Mouse (Mus musculus) Patski (cell line): ENCODE results near the gene Cldn4. TPM values are rescaled to one million over a fixed set of nuclear protein-coding genes. Genes with fewer than 3 reads are reported as not detected.

Source experiments
- ATAC-seq: fragments of 100-300 bp; one replicate; pipeline ENCODE4 v1.8.0; 2021
- CTCF ChIA-PET: fragments of 350-600 bp; sonication (Branson Sonifier 250); formaldehyde crosslinking; loops from one replicate; lab custom pipeline; 2022; ENCODE audit warnings: inconsistent platforms; lab: Charles Lee
- POLR2A ChIA-PET: fragments of 350-600 bp; sonication (Branson Sonifier 250); formaldehyde crosslinking; loops from one replicate; lab custom pipeline; 2022; ENCODE audit warnings: antibody characterized with exemption, inconsistent platforms; lab: Charles Lee
- DNase-seq: peaks from one replicate; pipeline ENCODE4 v3.0.0-alpha.2; 2011; ENCODE audit warnings: low read depth, low spot score
- H3K27me3 ChIP-seq: fragments of 371-371 bp; one replicate; pipeline ENCODE4 v1.5.1; 2021
- CTCF ChIP-seq: fragments of 100-300 bp; IDR thresholded peaks from one replicate; pipeline ENCODE4 v1.5.1; 2021
- in situ Hi-C: fragments of 300-500 bp; cut with MboI; formaldehyde crosslinking; loops from 3 replicates; pipeline ENCODE4 v1.11.1; 2018; ENCODE audit warnings: low pct_unique_long_range_greater_than_20kb, mixed read lengths
- polyA plus RNA-seq: library from polyadenylated mRNA; unstranded; gene quantifications from one replicate; pipeline ENCODE4 v1.2.3, GENCODE M21; 2021

The Cldn4 gene
- polyA plus RNA-seq = 0.09 TPM

DNA sequence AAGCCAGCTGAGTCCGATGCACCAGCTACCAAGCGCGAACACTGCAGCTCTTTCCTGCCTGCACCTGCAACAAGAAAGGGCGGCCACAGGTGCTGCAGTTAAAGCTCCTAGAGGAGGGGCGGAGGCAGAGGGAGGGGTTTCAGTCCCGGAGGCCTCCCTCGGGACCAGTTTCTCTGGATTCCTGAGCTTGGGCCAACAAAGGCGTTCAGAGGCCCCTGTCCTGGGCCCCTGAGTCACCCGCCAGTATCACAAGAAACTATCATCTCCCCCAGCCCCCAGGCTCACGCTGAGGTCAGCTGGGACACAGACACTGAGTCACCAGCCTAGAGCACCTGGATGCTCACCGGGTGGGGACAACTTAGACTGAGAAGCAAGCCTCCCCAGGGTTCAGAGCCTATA, at the start of gene Cldn4:
Gene Cldn4 (minus strand): TSS at position 78 of the 399 bp plus-strand sequence.
- POLR2A ChIA-PET = no interaction called here
- ATAC-seq = no peak
- in situ Hi-C loops = no loop called here
- TF ChIP-seq CTCF = no peak
- DNase-seq = no peak
- CTCF ChIA-PET = interaction anchor here (2.0 to 2.1 kb wide), 2 partner anchors 12 to 13 kb away, joined by 6 to 7 read pairs; no protein-coding TSS in a partner anchor
- no peaks in the 10 kb centered on the region for H3K27me3 ChIP-seq

GRCm38 (mm10) chr5:134992566-134992965, 45.8 kb upstream of the Cldn4 start:
- in situ Hi-C loops = no loop called here
- no peaks in the 10 kb centered on the region for H3K27me3 ChIP-seq
- TF ChIP-seq CTCF = no peak
- ChIA-PET POLR2A (interaction anchor here (0.7 kb wide), 1 partner anchor 296 kb away, joined by 3 read pairs; no protein-coding TSS in a partner anchor), CTCF (no interaction called here)
- ATAC-seq (no peak), DNase-seq (no peak)

DNA sequence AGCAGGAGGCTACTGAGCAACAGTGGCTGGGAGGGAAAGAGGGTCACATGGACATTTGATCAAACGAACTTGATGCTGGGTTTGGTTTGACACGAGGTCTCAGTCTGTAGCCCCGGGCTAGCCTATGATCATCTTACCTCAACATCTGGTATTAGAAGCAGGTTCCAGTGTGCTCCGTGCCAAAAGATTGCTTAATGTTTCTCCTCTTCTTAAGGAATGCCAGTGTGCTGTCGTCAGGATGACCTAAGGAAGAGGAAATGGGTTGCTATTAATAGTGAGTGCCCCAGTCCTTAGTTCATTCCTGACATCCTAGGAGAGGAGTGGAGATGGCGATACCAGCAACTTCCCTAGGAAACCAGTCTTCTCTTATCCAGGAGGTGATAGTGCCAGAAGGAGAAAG, 43.0 kb upstream of the Cldn4 start:
- TF ChIP-seq CTCF = no peak
- CTCF ChIA-PET = no interaction called here
- H3K27me3 ChIP-seq = peaks cover 5% of the 10 kb centered on the region
- POLR2A ChIA-PET = interaction anchor here (1.0 kb wide), 1 partner anchor 24 kb away, joined by 3 read pairs; no protein-coding TSS in a partner anchor
- ATAC-seq = no peak
- no peak for DNase-seq
- in situ Hi-C loops = no loop called here

DNA sequence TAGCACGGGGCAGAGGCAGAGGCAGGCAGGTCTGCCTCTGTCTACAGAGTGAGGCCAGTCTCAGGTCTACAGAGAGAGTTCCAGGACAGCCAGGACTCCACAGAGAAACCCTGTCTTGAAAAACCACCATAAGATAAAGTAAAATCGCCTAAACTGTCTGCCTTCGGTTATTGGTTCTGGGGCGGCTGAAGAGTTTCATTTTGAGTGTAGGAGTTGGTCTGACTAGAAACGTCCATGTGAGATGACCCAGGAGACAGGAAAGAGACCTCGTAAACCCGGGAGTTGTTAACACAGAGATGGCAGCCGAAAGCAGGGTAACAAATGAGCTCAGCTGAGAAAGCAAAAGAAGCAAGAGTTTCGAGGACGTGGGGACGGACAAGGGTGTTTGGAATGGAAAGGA, 42.4 kb upstream of the Cldn4 start:
- peaks cover 5% of the 10 kb centered on the region for H3K27me3 ChIP-seq
- POLR2A ChIA-PET = no interaction called here
- TF ChIP-seq CTCF = no peak
- in situ Hi-C loops = no loop called here
- DNase-seq (no peak), ATAC-seq (no peak)
- CTCF ChIA-PET = no interaction called here

DNA sequence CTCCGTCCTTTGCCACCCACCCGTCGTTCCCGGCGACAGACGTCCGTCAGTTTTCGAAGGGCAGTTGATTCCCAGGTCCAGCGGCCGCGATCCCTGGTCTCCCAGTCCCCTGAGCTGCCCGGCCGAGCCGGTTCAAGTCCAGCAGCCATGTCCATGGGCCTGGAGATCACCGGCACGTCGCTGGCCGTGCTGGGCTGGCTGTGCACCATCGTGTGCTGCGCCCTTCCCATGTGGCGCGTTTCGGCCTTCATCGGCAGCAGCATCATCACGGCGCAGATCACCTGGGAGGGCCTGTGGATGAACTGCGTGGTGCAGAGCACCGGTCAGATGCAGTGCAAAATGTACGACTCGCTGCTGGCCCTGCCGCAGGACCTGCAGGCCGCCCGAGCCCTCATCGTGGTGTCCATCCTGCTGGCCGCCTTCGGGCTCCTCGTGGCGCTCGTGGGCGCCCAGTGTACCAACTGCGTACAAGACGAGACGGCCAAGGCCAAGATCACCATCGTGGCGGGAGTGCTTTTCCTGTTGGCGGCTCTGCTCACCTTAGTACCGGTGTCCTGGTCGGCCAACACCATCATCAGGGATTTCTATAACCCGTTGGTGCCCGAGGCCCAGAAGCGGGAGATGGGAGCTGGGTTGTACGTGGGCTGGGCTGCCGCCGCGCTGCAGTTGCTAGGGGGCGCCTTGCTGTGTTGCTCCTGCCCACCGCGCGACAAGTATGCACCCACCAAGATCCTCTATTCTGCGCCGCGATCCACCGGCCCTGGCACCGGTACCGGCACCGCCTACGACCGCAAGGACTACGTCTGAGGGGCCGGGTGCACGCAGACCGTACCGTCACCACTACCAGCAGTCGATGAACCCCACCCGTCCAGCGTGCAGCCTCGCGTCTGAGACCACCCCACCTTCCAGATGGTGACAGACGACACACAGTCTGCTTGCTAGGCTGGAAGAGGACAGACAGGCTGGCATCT, 39.8 kb upstream of the Cldn4 start:
- ChIA-PET POLR2A (no interaction called here), CTCF (no interaction called here)
- peaks cover 5% of the 10 kb centered on the region for H3K27me3 ChIP-seq
- no peak for DNase-seq
- ATAC-seq = no peak
- no peak for TF ChIP-seq CTCF
- in situ Hi-C loops = no loop called here

- in situ Hi-C loops = no loop called here
These were observed 39.0 kb upstream of the Cldn4 start, which contains the start of gene Cldn3 for GRCm38 (mm10) chr5:134985633-134986297. TSS of gene Cldn3 (plus strand) at chr5:134986214.

GRCm38 (mm10) chr5:134983771-134984170, 37.0 kb upstream of the Cldn4 start:
- H3K27me3 ChIP-seq = peaks cover 5% of the 10 kb centered on the region
- ATAC-seq = no peak
- in situ Hi-C loops = no loop called here
- no peak for DNase-seq
- no peak for TF ChIP-seq CTCF
- ChIA-PET POLR2A (interaction anchor here (0.6 kb wide), 1 partner anchor 118 kb away, joined by 3 read pairs; no protein-coding TSS in a partner anchor), CTCF (no interaction called here)

More at GRCm38 (mm10) chr5:134985633-134986297, 39.0 kb upstream of the Cldn4 start, which contains the start of gene Cldn3:
- ATAC-seq (no peak), DNase-seq (no peak)
- CTCF ChIA-PET = no interaction called here
- POLR2A ChIA-PET = interaction anchor here (0.7 kb wide), 1 partner anchor 30 kb away, joined by 7 read pairs; no protein-coding TSS in a partner anchor
- TF ChIP-seq CTCF = no peak
- H3K27me3 ChIP-seq = peaks cover 5% of the 10 kb centered on the region

GRCm38 (mm10) chr5:134983111-134983510, 36.4 kb upstream of the Cldn4 start:
- ATAC-seq (no peak), DNase-seq (no peak)
- no peak for TF ChIP-seq CTCF
- POLR2A ChIA-PET = no interaction called here
- peaks cover 5% of the 10 kb centered on the region for H3K27me3 ChIP-seq
- CTCF ChIA-PET = no interaction called here
- in situ Hi-C loops = no loop called here

- TF ChIP-seq CTCF = no peak
- CTCF ChIA-PET = no interaction called here
- ATAC-seq (no peak), DNase-seq (no peak)
- no peaks in the 10 kb centered on the region for H3K27me3 ChIP-seq
- POLR2A ChIA-PET = no interaction called here
- in situ Hi-C loops = no loop called here
These were observed 34.4 kb upstream of the Cldn4 start for GRCm38 (mm10) chr5:134981149-134981548.

DNA sequence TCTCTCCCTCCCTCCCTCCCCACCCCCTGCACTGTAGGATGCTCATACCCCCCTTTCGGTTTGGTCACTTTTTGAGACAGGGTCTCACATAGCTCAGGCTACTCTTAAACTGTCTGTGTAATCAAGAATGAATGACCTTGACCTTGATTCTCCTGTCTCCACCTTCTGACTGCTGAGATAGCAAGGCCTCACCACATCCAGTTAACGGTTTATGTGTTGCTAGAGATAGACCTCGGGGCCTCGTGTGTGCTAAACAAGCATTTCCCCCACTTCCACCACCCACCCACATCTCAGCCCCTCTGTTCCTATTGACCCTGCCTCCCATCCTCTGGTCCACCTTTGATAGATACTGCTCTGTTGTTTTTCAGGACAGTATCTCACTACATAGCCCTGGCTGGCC, 31.1 kb upstream of the Cldn4 start:
- DNase-seq = no peak
- TF ChIP-seq CTCF = no peak
- in situ Hi-C loops = no loop called here
- ChIA-PET POLR2A (no interaction called here), CTCF (interaction anchor here (1.5 kb wide), 1 partner anchor 71 kb away, joined by 4 read pairs; the partner anchor contains the start of gene Tmem270)
- no peaks in the 10 kb centered on the region for H3K27me3 ChIP-seq
- ATAC-seq = no peak
